Mouse (Mus musculus) layer of hippocampus, adult 2 months (tissue): ENCODE data around the gene Ptpdc1. TPM values are rescaled to one million over a fixed set of nuclear protein-coding genes. Genes with fewer than 3 reads are reported as not detected.

Experiments
- DNase-seq, 2 experiments: peaks; one replicate each; pipeline ENCODE4 v3.0.0; 2022; ENCODE audit warnings: low spot score in 2 of 2
- H3K27ac ChIP-seq: fragments of 200-600 bp; 2 replicates; pipeline ENCODE4 v1.8.1; 2022
- H3K4me3 ChIP-seq: fragments of 200-600 bp; 2 replicates; pipeline ENCODE4 v1.8.1; 2022; ENCODE audit warnings: mild to moderate bottlenecking
- CTCF ChIP-seq: fragments of 200-600 bp; conservative IDR thresholded peaks from 2 replicates; pipeline ENCODE4 v1.8.1; 2022; ENCODE audit warnings: antibody characterized with exemption, mild to moderate bottlenecking, moderate library complexity
- long read RNA-seq, 2 experiments: library from polyadenylated mRNA; stranded (forward); transcript quantifications; one replicate each; pipeline ENCODE4 v2.0.0; 2021; ENCODE audit warnings: borderline mapping rate in 2 of 2
- total RNA-seq, 2 experiments: library from RNA; stranded (reverse); gene quantifications; 2 replicates each; pipeline ENCODE4 v1.2.3; 2021

The Ptpdc1 gene
- total RNA-seq, result 10 to 100 TPM; 37.0 to 44.7 TPM
- long read RNA-seq, experiment 1, full-length matches to known transcripts, result 9 of 28 reads
- long read RNA-seq, experiment 1, partial matches to known transcripts, result 4 of 28 reads
- long read RNA-seq, experiment 1, other reads (novel, unspliced or antisense), result 15 of 28 reads
- long read RNA-seq, experiment 2, full-length matches to known transcripts, result 10 of 32 reads
- long read RNA-seq, experiment 2, partial matches to known transcripts, result 6 of 32 reads
- long read RNA-seq, experiment 2, other reads (novel, unspliced or antisense), result 16 of 32 reads

DNA sequence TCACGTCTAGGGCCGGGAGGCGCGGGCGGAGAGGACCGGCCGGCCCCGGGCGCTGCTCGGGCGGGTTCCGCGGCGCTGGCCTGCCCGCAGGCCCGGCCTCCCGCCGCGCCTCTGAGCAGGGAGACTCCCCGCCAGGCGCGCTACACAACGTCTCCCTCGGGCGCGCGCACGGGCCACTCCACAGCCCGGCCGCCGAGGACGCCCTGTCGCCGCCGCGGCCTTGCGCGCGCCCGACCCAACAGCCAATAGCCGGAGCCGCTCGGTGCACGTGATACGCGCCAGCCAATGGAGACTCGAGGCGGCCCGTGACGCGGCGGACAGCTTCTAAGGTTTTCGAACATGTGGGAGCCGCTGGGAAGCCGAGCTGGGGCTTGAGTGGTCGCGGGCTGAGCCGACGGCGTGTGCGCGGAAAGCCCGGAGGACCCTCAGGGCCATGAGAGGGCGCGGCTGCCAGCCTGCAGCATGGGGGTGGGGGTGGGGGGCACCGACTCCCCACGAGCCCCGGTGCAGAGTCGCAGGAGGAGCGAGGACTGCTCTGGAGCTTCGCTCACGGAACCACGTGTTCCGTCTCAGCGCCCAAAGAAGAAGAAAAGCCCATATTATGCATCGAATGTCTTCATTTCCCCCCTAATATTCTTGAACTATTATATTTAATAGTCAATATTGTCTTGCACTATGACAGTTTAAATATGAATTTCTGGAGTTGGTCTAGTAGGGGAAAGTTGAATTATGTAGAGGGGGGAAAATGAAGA is at the start of gene Ptpdc1:
Ptpdc1 (minus strand) TSS at position 232 of the 752 bp plus-strand sequence.
- no peak for TF ChIP-seq CTCF
- DNase-seq, result peak; percentile 97
- Histone ChIP-seq H3K4me3 (peak within 1 kb of the TSS; percentile 82), H3K27ac (peak within 1 kb of the TSS; percentile 96)

DNA sequence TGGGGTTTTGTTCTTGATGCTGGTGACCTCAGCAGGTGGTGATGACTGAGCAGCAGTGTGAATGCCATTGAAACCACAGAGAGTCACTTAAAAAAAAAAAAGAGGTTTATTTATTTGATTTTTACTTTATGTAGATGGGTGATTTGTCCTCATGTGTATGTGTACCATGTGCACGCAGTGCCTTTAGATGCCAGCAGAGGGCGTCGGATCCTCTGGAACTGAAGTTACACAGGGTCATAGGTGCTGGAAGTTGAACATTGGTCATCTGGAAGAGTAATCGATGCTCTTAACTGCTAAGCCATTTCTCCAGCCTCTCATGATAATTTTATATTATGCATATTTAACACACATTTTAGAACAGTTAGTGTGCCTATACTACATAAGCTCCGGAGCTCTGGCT is 49.1 kb upstream of the Ptpdc1 start:
- Histone ChIP-seq H3K27ac (no peak overlapping the region), H3K4me3 (no peak overlapping the region)
- peak; percentile 42 for TF ChIP-seq CTCF
- DNase-seq, result no peak

DNA sequence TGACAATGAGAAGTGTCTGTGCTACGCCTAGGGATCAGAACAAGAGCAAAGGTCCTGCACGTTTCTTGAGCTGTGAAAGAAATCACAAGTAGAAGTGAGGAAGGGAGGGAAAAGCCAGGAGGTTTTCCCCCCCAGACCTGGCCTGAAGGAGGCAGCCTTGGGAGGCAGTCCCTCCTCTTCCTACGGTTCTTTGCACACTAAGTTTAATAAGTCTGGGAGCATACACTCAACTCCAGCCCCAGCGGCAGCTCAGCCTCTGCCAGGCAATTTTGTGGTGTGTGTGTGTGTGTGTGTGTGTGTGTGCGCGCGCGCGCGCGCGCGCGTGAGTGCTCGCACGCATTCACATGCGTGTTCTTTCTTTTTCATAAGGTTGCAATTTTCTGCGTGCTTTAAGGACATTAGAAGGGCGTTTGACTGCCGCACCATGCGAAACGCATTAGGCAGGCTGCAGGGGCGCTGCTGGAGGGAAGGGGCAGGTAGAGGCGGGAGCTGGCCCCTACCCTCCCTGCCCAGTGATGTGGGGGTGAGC is 46.9 kb upstream of the Ptpdc1 start:
- TF ChIP-seq CTCF, result no peak
- no peak overlapping the region for H3K4me3 ChIP-seq
- no peak for DNase-seq
- no peak overlapping the region for H3K27ac ChIP-seq

DNA sequence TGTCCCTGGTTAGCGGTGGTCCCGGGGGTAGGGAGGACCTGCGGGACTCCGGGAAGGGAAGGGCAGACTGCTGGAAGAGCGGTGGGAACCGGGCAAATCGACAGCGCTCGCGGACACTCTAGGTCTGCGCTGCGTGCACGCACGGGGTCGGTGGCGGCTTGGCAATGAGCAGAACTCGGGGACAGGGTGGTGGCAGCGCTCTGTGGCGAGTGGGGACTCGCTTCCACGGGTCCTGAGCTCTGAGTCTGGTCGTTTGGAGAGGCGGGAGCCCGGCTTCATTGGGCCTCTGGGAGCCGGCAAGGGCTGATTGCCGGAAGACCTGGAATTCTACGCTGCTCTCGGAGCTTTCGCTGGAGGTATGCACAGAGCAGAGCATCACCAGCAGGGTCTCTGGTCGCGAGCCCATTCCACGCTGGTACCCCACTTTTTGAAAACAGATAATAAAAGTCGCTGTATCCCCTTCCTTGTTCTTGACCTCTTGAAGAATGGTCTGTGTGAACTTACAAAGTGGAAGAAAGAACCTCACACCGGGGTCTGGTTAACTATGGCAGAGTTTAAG is 43.6 kb upstream of the Ptpdc1 start:
- Histone ChIP-seq H3K27ac (no peak overlapping the region), H3K4me3 (peak overlapping the region; percentile 5; the same call in 1 of the 2 replicates)
- DNase-seq, result no peak
- TF ChIP-seq CTCF, result no peak

DNA sequence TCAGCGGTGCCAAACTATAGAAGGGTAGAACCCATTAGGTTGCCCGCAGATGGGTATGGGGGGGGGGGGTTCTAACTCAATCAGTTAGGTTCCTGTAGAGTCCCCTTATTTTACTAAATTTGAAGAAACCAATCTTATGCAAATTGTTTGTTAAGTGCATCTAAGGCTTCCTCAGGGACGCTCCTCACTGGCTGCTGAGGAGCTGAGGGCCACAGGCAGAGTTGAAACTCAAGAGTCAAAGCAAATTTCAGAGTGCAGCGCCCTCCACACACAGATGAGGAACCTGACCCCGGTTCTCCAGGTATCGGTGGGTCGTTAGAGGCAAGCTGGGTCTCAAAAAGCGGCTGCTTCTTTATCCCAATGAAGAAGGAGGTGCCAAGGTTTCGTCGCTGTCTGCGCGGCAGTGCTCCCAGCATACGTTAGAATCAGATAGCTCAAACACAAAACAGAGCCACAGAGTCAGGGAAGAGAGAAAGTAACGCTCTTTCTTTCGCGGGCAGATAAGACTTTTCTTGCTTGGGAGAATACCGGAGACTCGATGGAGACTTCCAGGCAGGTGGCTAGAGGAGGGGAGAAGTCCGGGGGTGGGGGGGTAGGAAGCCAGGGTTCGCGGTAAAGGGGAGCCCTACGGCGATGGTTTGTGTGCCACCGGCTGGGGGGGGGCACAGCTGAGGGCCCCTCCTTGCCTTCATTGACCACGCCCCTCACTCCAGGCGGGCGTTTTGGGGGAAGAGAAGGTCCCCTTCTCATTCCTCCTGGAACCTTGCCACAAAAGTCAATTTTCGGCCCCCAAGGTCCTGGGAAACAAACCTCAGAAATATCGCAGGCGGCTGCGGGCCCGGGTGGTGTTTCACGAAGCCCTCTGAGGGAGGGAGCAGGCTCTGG is 42.9 kb upstream of the Ptpdc1 start:
- H3K4me3 ChIP-seq, result peak overlapping the region; percentile 5; the same call in 1 of the 2 replicates
- no peak overlapping the region for H3K27ac ChIP-seq
- DNase-seq, result no peak
- TF ChIP-seq CTCF, result no peak

DNA sequence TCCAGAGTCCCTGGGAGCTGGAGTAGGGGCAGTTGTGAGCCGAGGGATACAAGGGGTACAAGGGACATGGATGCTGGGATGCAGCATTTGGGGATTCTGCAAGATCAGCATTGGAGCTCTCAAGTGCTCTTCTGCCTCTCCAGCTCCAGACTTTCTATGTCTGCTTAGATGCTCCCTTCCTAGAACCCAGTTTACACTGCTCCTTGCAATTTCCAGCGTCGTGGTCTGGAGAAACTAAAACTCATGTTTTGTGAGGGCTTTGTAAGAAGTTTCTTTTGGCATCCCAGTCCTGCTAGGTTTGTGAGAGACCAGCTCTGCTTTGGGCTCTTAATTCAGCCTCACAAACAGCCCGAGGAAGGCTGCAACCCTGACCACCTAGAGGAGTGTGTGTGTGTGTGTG is 42.0 kb upstream of the Ptpdc1 start:
- no peak overlapping the region for H3K27ac ChIP-seq
- no peak overlapping the region for H3K4me3 ChIP-seq
- TF ChIP-seq CTCF, result no peak
- DNase-seq, result no peak

DNA sequence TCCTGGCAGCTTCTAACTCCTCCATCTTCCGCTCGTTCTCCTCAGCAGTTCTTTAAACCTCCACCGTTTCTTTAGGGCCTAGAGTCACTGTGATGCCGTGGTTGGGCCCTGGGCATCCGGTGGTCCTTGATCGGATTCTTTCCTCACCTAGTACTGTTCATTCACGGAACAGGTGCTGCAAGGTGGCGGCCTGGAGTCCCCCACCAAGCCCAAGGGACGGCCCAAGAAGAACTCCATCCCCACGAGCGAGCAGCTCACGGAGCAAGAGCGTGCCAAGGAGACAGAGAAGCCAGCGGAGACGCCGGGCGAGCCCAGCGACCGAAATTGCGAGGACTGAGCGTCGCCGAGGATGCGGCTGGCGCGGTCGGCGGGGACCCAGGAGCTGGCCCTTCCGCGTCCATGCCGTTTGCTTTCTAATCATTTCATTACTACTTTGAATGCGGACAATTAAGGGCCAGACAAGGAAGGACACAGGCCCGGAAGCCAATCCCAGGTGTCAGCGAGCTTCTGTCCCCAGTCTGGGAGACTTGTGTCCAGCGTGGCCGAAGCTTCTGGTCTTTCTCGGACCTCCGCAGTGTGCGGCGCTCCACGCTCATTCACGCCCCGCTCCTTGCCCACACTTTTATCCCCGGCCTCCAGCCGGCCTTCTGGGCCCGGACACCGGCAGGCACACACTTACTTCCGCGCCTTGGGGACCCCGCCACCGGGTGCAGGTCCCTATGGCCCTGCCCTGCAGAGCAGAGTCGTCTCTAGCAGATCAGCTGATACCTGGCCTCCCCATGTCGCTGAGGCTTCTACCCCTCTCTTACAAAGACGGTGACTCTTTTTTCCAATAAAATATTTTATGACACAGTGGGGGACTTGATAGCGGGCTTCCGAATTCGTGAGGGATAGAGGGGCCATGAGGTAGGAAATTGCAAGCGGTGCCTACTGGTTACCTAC is 40.5 kb upstream of the Ptpdc1 start:
- Histone ChIP-seq H3K27ac (no peak overlapping the region), H3K4me3 (no peak overlapping the region)
- no peak for DNase-seq
- TF ChIP-seq CTCF, result no peak

DNA sequence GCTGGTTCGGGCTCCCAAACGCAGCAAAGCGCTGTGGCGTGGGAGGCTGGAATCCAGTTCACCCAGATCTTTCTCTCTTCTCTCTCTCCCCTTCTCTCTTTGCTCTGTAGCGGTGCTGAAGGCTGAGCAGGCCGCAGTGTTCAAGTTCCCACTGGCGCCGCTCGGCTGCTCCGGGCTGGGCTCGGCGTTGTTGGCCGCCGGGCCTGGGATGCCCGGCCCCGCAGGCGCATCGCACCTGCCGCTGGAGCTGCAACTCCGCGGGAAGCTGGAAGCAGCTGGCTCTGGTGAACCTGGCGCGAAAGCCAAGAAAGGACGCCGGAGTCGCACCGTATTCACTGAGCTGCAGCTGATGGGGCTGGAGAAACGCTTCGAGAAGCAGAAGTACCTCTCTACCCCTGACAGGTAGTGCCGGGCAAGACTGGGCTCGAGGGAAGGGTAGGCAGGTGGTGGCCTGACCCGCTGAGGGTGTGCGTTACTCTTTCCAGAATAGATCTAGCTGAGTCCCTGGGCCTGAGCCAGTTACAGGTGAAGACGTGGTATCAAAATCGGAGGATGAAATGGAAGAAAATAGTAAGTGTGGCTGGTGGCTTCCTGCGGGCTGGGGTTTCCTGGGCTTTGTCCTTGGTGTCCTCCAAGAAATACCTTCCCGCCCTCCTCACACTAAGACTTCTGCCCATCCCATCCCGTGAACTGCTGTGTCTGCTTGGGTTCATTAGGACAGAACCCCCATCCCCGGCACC is 39.6 kb upstream of the Ptpdc1 start:
- Histone ChIP-seq H3K4me3 (no peak overlapping the region), H3K27ac (no peak overlapping the region)
- TF ChIP-seq CTCF, result no peak
- DNase-seq, result no peak

DNA sequence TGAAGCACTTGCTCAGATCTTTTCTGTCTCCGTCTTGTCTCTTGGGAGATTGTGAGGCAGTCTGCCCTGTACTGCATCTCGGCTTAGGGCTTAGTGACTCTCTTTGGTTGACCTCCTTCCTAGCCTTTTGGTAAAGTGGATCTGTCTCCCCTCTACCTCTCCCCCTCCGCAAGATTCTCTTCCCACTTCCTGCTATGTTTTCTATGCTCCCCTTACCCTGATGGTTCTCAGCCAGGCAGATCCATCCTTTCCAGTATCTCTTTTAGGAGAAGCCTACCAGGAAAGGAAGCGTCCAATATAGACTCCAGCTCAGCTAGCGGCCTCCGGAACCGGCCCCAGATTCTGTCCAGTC is 38.5 kb upstream of the Ptpdc1 start:
- H3K27ac ChIP-seq, result no peak overlapping the region
- DNase-seq, result no peak
- no peak overlapping the region for H3K4me3 ChIP-seq
- no peak for TF ChIP-seq CTCF

DNA sequence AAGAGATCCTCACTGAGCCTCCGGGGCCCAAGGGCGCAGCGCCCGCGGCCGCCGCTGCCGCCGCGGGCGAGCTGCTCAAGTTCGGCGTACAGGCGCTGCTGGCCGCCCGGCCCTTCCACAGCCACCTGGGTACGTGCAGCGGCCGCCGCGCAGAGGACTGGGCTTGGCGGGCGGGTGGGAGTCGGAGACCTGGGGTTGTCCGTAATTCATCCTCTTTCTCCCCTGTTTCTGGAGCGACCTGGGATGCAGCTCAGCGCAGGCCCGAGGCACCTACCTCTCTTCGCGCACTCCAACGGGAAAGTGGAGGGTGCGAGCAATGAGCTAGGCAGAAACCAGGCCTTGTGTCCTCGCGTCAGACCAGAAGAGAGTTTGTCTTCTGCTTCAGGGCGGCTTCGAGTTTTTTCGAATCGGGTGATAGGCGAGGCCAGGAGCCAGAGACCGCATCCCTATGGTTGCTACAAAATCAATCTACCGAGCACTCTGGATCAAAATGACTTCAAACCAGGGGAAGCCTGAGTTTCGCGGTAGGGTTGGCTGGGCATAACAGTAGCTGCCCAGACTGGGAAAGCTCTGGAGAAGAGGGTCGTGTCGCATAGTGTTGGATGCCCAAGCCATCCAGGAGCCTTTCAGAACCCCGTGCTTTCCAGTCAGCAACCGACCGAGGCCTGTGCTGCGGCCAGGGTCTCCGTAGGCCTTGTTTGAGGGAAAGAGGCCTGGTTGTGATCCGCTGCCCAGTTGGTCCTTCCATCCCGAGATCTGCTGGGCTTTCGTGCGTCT is 37.9 kb upstream of the Ptpdc1 start:
- H3K27ac ChIP-seq, result no peak overlapping the region
- no peak overlapping the region for H3K4me3 ChIP-seq
- no peak for TF ChIP-seq CTCF
- DNase-seq, result no peak
